Mouse (Mus musculus) myocyte (in vitro differentiated cells): ENCODE results near the gene Pamr1.

Source experiments
- CEBPB ChIP-seq: IDR thresholded peaks from 2 replicates; pipeline ENCODE4 v1.6.1; 2011; ENCODE audit warnings: mild to moderate bottlenecking, moderate library complexity; ENCODE audit not compliant: poor library complexity, insufficient read depth, severe bottlenecking
- E2F4 ChIP-seq: IDR thresholded peaks from one replicate; pipeline ENCODE4 v1.6.1; 2011; ENCODE audit warnings: mild to moderate bottlenecking, control low read depth, moderate library complexity; ENCODE audit not compliant: insufficient read depth
- MYOD1 ChIP-seq, 3 experiments: IDR thresholded peaks; one replicate each; pipeline ENCODE4 v1.6.1; 2011; ENCODE audit warnings: control low read depth in 2 of 3, low read depth in 2 of 3, mild to moderate bottlenecking in 2 of 3, moderate library complexity in 1 of 3; ENCODE audit not compliant: insufficient read length in 2 of 3, control insufficient read depth in 1 of 3
- MYOG ChIP-seq, 3 experiments: IDR thresholded peaks; one replicate each; pipeline ENCODE4 v1.6.1; 2011; ENCODE audit warnings: control low read depth in 2 of 3, low read depth in 2 of 3, mild to moderate bottlenecking in 2 of 3; ENCODE audit not compliant: insufficient read length in 2 of 3, control insufficient read depth in 1 of 3, insufficient read depth in 1 of 3
- POLR2A ChIP-seq: IDR thresholded peaks from one replicate; pipeline ENCODE4 v1.6.1; 2011; ENCODE audit warnings: low read depth, mild to moderate bottlenecking, control low read depth, moderate library complexity; ENCODE audit not compliant: insufficient read length
- POLR2AphosphoS2 ChIP-seq: IDR thresholded peaks from one replicate; pipeline ENCODE4 v1.6.1; 2011; ENCODE audit warnings: low read depth, control low read depth; ENCODE audit not compliant: insufficient read length
- REST ChIP-seq: IDR thresholded peaks from one replicate; pipeline ENCODE4 v1.6.1; 2011; ENCODE audit warnings: mild to moderate bottlenecking, control low read depth, moderate library complexity; ENCODE audit not compliant: insufficient read depth, insufficient read length
- TCF3 ChIP-seq: IDR thresholded peaks from one replicate; pipeline ENCODE4 v1.6.1; 2011; ENCODE audit warnings: low read depth, control low read depth; ENCODE audit not compliant: insufficient read length

DNA sequence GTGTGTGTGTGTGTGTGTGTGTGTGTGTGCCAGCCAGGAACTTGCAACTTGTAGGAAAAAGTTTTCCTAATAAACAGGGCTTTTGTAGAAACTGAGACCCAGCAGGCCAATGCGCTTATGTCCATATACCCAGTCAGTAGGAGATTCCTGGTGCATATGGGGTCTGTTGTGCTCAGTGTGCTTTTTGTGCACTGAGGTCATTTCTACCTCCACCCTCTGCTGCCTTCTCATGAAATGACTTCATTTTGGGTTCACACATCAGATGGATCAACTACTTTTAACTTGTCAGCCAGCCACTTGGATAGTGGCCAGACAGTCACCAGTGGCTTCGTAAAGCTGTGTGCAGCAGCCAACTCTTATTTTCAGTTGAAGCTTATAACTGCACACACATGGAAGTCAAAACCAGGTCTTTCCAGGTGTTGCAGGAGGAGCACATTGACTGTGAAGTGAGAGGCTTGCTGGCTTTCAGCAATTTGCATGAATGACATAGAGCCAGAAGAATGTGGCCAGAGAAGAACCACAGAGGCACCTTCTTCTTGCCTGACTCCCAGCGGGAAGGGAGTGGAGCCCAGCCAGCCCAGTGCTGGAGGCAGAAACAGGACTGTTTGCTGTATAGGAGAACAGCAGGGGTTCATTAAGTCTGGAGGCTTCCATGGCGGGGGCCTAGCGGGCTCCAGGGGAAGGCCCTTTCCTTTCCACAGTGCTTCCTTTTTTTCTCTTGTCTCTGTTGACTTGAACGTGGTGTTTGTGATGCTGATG, 5.7 kb upstream of the Pamr1 start:
- no peak for TF ChIP-seq MYOD1 (IDR thresholded peaks at IDR 0.05; ENCODE audit: control insufficient read depth in 1 of 3, insufficient read length in 2 of 3, low read depth in 2 of 3)
- no peak for TF ChIP-seq POLR2A
- no peak for TF ChIP-seq CEBPB
- TF ChIP-seq E2F4, result no peak
- no peak for TF ChIP-seq REST
- no peak for TF ChIP-seq MYOG (IDR thresholded peaks at IDR 0.05; ENCODE audit: control insufficient read depth in 1 of 3, insufficient read depth in 1 of 3, insufficient read length in 2 of 3, low read depth in 2 of 3)
- no peak for TF ChIP-seq POLR2AphosphoS2
- TF ChIP-seq TCF3, result no peak
